Mouse (Mus musculus) brain, embryonic 14.5 days (tissue): ENCODE measurements at regions not wholly inside any gene's neighbourhood (a gene's known extent, or its start where the extent isn't known, plus 50 kb on each side); places are given as distances from the start of the nearest gene placed in this dataset.
"Not testable (repeated sequence)": the region's sequence is repeated elsewhere in the genome, so short reads cannot be mapped to it uniquely, and the experiment has no call there.

Source experiments
- DNase-seq: peaks from one replicate; pipeline ENCODE4 v3.0.0-alpha.2; 2011; ENCODE audit warnings: low read depth
- CTCF ChIP-seq: fragments of 200-500 bp; IDR thresholded peaks from 2 replicates; pipeline ENCODE4 v1.5.1; 2012; ENCODE audit warnings: inconsistent platforms, mild to moderate bottlenecking, moderate library complexity, borderline replicate concordance; ENCODE audit not compliant: insufficient read depth, insufficient read length; ENCODE audit errors: extremely low read depth
- POLR2A ChIP-seq: fragments of 200-500 bp; IDR thresholded peaks from 2 replicates; pipeline ENCODE4 v1.6.1; 2012; ENCODE audit warnings: mild to moderate bottlenecking, inconsistent platforms, borderline replicate concordance; ENCODE audit not compliant: poor library complexity, insufficient read depth, insufficient read length, severe bottlenecking; ENCODE audit errors: extremely low read depth

DNA sequence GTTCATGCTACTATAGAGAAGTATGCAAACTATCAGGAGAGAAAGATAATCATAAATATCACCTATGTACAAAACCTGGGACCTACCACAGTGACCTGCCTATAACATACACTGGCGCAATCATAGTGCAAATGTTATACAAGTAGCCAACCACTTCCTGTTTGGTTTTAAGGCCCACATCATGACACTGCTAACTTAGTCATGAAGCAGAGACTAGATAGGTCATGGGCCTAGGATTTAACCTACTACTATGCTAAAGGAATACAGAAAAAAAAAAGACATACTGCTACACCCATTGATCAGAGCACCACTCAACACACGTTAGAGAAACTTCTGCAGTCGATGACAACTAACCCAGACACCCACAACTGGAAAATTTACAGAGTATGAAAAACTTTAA, 498.6 kb upstream of the Acvr2a start:
- DNase-seq: no peak
- TF ChIP-seq POLR2A: no peak
- TF ChIP-seq CTCF: no peak

DNA sequence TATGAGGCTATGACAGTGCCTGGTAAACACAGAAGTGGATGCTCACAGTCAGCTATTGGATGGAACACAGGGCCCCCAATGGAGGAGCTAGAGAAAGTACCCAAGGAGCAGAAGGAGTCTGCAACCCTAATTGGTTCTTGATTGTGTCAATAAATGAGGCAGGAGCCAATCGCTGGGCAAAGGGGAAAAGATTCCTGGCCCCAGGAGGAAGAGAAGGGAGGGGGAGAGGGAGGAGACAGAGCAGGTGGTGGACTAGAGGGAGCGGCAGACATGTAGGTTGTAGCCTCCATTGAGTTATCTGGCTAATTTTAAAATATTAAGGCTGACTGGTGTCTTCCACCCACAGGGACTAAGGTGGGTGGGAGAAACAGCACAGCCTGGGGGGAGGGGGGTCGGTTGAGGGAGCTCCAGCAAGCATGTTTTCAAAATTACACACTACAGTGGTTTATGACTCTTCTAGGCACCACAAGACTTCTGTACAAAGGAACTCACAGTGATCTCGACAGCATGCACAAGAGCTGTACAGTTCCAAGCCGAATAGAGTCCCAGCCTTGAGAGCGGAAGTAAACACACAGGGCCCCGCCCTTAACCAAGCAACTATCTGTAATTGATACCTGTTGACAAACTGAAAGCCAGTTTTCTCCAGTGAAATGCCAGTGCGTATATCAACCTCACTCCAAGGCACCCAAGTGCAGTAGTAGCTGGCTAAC, 497.6 kb upstream of the Acvr2a start:
- no peak for TF ChIP-seq POLR2A
- TF ChIP-seq CTCF: no peak
- DNase-seq: no peak

DNA sequence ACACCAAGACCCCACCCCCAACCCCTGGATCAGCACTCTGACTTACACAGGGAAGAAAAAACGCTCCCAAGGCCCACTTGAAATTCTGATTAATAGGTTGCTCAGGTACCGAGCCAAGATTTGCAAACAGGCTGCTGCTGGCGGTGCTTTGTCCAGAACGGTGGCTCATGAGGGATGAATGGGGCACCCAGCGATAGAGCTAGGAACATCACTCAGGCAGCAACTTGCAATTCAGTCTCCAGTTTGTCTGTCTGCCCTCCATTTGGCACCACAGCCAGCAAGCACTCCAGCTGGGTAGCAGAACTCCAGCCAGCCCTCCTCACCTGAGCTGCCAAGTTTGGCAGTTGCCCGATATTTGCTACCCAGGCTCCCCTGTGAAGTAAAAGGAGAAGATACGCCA, 496.1 kb upstream of the Acvr2a start:
- peak; percentile 59 for DNase-seq
- TF ChIP-seq CTCF: no peak
- no peak for TF ChIP-seq POLR2A

DNA sequence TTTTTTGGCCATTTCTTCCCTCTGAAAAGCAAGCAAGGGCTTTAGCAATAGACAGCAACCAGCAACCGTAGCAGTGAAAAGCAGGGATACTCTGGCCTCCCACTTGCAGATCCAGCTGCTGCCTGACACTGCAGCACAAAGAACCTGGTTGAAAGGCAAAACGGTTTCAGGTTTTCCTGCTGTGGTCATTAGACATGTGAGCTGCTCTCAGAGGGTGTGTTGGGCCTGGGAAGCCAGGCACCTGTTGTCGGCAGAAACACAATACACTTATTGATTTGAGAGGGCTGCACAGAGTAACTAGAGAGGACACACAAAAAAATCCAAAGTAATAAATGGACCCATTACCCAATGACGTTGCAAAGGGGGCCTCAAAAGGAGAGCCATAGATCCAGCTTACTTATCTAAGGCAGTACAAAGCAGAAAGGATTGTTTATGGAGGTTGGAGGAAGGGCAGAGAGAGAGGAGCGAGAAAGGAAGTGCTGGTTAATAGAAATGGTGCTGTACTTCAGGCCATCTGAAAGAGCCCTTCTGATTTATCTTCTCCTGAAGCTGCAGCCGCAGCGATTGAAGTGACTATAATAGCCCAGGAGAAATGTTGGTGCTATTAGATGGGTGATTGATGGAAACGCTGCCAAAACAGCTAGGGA, 495.4 kb upstream of the Acvr2a start:
- DNase-seq: peak; percentile 45
- no peak for TF ChIP-seq POLR2A
- no peak for TF ChIP-seq CTCF

DNA sequence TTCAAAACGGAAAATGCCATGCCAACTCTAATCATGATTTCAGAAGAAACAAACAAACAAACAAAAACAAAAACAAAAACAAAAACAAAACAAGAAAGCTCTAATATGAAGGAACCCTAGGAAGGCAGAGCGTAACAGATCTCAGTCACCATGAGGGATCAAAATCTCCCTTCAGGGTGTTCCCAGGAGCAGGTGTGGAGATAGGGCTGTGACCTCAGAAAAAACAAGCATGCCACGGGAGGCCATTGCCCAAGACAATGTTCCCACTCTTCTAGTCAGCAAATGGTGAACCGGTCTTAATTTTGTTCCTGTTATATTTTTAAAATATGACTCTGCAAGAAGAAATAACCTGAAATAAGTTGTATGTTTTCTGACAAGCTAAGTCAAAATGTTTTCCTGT, 492.4 kb upstream of the Acvr2a start:
- TF ChIP-seq POLR2A (no peak), CTCF (no peak)
- DNase-seq: no peak

DNA sequence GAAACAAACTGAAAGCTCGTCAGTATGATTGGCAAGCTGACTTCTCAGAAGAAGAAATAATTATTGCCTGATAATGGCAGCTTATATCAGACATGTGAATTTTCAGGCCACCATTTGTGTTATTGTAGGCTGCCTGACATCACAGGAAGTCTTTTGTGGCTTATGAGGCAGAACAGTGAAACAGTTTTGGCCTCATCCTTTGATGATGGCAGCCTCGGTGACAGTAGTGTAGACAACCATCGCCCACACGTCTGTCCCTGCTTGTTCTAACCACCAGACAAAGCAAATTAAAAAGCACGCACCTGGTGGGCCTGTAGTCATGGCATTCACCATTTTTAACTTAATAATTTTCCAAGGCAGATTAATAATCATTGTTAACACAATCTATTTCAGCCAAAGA, 491.6 kb upstream of the Acvr2a start:
- no peak for TF ChIP-seq CTCF
- no peak for TF ChIP-seq POLR2A
- DNase-seq: no peak

DNA sequence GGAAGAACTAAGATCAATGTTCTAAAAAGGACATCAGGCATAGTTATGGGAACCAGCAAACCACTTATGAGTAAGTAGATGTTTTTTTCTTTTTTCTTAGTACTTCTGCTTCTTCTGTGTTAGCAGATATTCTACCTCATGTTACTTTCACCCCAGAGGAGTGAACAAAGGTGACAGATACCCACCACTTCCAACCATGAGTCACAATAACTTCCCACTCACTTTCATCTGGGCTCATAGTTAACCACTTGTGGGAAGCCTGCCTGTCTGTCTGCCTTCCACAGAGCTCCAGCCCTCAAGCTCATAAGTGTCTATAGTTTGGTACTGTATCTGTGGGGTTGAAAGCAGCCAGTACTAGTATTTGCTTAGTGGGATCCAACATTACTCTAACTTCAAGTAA, 485.7 kb upstream of the Acvr2a start:
- DNase-seq: no peak
- TF ChIP-seq POLR2A (no peak), CTCF (no peak)

DNA sequence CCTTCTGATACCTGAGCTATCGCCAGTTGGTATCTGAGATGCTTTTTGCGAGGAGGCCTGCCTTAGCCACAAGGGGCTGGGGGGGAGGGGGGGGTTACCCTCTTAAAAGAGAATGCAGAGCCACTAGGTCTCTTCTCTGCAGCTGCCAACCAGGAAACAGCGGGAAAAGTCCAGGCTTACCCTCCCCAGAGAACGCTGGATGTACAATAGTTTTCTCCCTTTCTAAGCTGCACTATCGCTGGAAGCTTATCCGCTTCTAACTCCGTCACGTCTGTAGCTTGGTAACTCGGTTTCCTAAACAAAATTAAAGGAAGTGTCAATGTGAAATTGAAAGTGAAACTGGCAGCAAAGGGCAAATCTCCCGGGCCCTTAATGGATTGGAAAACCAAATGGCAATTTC, 481.1 kb upstream of the Acvr2a start:
- TF ChIP-seq CTCF (no peak), POLR2A (no peak)
- peak; percentile 21 for DNase-seq

DNA sequence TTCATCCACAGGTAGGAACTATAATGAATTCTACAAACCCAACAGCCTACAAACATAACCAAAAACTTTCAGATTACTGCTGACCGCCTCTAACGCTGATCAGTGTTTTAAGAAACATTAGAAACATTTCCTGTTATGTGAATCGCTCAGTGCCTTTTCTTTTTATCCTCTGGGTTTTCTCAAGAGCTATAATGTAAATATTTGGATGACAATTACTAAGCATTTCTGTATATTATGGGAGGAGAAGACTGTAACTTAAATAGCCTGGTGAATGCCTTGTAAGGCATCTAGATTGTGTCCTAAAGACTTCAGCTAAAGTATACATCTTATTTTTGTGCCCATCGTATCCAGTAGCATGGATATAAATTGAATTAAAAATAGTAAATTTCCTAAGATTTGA, 465.9 kb upstream of the Acvr2a start:
- DNase-seq: no peak
- TF ChIP-seq CTCF (no peak), POLR2A (no peak)

DNA sequence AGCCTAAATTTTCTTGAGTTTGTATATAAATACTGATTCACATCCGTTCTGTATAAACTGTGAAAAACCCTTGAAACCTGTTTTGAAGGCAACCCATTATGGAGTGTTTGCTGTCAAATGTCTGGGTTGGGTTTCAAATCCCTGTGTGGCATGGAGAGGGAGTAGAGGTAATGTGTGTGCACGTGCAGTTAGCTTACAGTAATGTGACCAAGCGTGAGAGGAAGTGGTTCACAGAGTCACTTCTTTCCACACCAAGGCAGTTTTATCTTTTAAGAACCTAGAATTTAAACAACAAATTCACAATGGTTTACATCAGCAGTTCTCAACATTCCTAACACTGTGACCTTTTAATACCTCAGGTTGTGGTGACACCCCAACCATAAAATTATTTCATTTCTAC, 464.1 kb upstream of the Acvr2a start:
- no peak for DNase-seq
- no peak for TF ChIP-seq CTCF
- no peak for TF ChIP-seq POLR2A

DNA sequence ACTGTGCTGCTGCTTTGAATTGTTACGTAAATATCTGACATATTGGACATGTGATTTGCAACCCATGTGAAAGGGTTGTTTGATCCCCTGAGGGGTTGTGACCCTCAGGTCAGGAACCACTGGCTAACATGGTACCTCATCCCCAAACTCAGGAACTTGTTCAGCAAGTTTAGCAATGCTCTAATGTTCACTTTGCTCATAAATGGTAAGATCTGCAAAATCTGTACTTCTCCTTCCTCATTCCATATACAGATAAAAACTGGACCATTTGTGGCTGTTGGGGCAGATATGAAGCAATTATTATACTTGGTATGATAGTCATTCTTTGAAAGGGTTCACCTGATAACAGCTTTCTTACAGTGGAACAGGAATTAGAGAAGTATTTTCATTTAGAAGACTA, 463.7 kb upstream of the Acvr2a start:
- no peak for TF ChIP-seq CTCF
- no peak for TF ChIP-seq POLR2A
- no peak for DNase-seq

DNA sequence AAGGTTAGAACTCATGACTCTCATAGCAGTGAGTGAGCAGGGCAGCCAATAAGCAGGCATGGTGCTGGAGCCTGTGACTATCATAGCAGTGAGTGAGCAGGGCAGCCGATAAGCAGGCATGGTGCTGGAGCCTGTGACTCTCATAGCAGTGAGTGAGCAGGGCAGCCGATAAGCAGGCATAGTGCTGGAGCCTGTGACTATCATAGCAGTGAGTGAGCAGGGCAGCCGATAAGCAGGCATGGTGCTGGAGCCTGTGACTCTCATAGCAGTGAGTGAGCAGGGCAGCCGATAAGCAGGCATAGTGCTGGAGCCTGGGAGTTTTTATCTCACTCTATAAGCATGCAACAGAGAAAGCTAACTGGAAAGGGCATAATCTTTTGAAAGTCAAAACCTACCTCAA, 442.3 kb upstream of the Acvr2a start:
- not testable (repeated sequence) for DNase-seq

DNA sequence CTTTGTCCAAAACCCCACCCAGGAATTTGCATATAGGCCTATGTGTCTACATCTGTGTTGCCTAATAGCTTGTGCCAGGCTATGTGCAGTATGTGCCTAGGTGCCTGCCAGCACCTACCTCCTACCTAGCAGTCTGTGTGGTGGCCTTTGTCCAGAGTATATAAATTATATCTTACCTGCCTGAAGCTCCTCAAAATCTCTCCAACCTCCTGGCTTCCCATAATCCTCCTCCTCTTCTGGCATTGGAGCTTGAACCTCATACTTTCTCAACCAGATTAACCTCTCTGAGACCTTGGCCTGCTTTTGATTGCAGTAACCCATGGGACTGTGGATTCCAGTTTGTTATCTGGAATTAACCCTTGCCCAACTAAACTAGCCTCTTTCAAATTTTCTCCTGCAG, 440.8 kb upstream of the Acvr2a start:
- DNase-seq: no peak
- TF ChIP-seq CTCF: no peak
- TF ChIP-seq POLR2A: no peak

DNA sequence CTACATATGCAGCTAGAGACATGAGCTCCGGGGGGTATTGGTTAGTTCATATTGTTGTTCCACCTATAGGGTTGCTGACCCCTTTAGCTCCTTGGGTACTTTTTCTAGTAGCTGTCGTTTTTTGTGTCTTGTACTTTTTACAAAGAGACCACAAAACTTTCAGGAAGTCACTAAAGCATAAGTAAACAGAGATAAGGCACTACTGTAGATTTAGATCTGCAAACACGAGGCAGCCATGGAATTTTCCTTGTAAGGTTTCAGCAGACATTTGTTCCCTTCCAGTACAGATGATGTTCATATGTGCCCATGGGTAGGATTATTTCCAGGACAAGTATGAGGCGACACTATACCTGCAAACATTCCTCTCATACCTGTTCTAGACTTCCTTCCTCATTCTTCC, 439.6 kb upstream of the Acvr2a start:
- DNase-seq: no peak
- no peak for TF ChIP-seq POLR2A
